Mouse (Mus musculus) kidney, postnatal 10 days (tissue): ENCODE measurements around the gene Trip6.

ENCODE experiments used
- DNase-seq: peaks from one replicate; pipeline ENCODE4 v3.0.0; 2021; ENCODE audit warnings: mixed read lengths

Trip6 gene

DNA sequence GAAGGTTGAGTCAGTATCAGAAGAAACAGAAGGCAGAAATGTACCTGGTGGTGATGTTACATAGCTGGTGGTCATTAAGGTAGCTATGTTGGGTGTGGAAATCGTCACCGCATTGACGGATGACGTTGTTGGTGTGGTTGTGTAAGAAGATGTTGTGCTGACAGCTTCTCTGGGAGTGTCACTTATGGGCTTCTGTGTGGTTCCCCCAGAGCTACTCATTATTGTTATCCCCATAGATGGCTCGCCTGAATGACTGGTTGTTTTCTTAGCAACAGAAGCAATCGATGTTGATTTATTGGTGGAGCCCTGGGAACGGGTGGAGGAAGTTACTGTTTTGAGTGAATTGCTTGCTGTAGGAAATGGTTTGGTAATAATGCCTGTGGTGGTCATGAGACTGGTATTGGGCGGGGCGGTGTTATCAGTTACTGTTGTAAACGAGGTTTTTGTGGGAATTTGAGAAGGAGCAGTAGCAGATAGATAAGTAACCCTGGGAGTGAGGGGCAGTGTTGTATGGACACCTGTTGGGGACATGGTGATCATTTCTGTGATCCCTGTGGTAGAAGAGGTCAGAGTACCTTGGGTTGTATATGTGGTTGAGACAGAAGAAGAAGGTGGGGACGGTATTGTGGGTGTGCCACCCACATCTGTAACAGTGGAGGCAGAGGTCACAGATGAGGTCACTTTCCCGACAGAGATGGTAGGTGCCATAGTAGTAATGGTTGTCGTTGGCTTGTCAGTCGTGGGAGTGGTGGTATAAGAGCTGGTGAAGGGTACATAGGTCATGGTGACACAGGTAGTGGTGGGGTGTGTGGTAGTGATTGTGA is 50.1 kb downstream of the Trip6 start:
- DNase-seq, result no peak
